Mouse (Mus musculus) erythroblast, embryonic 14.5 days (primary cell): ENCODE measurements around the gene Glud1. TPM values are rescaled to one million over a fixed set of nuclear protein-coding genes. Genes with fewer than 3 reads are reported as not detected.
A peak's percentile ranks its signal among the peaks of the same experiment; 100 is the strongest.

Experiments used
- H3K27me3 ChIP-seq: 2 replicates; pipeline ENCODE4 v1.6.1; 2012; ENCODE audit warnings: inconsistent platforms; ENCODE audit not compliant: control insufficient read depth
- H3K36me3 ChIP-seq: 2 replicates; pipeline ENCODE4 v1.6.1; 2012; ENCODE audit warnings: mild to moderate bottlenecking, inconsistent platforms; ENCODE audit not compliant: control insufficient read depth
- H3K4me1 ChIP-seq: 2 replicates; pipeline ENCODE4 v1.6.1; 2012; ENCODE audit warnings: inconsistent platforms; ENCODE audit not compliant: control insufficient read depth
- H3K4me3 ChIP-seq: replicated peaks from 2 replicates; pipeline ENCODE3; 2012; ENCODE audit warnings: moderate library complexity, mild to moderate bottlenecking, inconsistent platforms
- H3K9me3 ChIP-seq: 2 replicates; pipeline ENCODE4 v1.6.1; 2012; ENCODE audit warnings: low read length, inconsistent platforms, mixed read lengths; ENCODE audit not compliant: control insufficient read depth
- GATA1 ChIP-seq: IDR thresholded peaks from 2 replicates; pipeline ENCODE4 v1.6.1; 2012; ENCODE audit warnings: low read length, inconsistent platforms, mixed read lengths
- TAL1 ChIP-seq: IDR thresholded peaks from 3 replicates; pipeline ENCODE4 v1.6.1; 2012; ENCODE audit warnings: low read length, inconsistent platforms, mixed read lengths
- polyA plus RNA-seq: library from polyadenylated mRNA; stranded (reverse); fragments of >175 nt; gene quantifications from 2 replicates; pipeline ENCODE4 v1.2.3, GENCODE M21; 2012

The Glud1 gene
- 0.44 and 0.87 TPM in 2 replicates for polyA plus RNA-seq

GRCm38 (mm10) chr14:34310234-34310965 is at the start of gene Glud1, which contains the start of gene Shld2:
Glud1 (plus strand) TSS chr14:34310727.
Shld2 (minus strand) TSS chr14:34310493.
- H3K9me3 ChIP-seq, result no peaks in the 10 kb centered on the region
- H3K36me3 ChIP-seq, result peaks cover 2% of the 10 kb centered on the region; the same call in 1 of the 2 replicates
- H3K27me3 ChIP-seq, result peaks cover 23% of the 10 kb centered on the region
- peaks cover 23% of the 10 kb centered on the region for H3K4me1 ChIP-seq
- TF ChIP-seq TAL1 (no peak), GATA1 (no peak)
- H3K4me3 ChIP-seq, result peak within 1 kb of the TSS; percentile 81

DNA sequence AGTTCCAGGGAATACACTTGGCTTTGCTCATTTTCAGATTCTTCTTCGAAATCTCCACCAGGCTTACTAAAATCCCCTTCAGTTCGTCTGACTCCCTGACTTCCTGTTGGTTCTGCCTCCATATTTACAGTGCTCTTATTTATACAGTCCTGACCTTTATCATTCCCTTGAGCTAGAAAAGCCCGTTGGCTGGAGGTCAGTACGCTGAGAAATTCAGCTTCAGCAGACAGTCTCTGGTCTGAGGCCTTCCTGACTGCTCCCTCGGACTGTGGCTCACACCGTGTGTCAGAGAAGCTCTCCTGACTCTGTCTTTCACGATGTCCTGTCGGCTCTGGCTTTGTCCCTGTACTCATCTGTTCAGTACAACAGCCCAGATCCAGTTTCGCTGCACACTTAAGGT is 42.5 kb upstream of the Glud1 start:
- no peaks in the 10 kb centered on the region for H3K4me1 ChIP-seq
- no peaks in the 10 kb centered on the region for H3K9me3 ChIP-seq
- H3K4me3 ChIP-seq, result no peak overlapping the region
- no peaks in the 10 kb centered on the region for H3K27me3 ChIP-seq
- no peaks in the 10 kb centered on the region for H3K36me3 ChIP-seq
- TF ChIP-seq TAL1, result no peak
- no peak for TF ChIP-seq GATA1

DNA sequence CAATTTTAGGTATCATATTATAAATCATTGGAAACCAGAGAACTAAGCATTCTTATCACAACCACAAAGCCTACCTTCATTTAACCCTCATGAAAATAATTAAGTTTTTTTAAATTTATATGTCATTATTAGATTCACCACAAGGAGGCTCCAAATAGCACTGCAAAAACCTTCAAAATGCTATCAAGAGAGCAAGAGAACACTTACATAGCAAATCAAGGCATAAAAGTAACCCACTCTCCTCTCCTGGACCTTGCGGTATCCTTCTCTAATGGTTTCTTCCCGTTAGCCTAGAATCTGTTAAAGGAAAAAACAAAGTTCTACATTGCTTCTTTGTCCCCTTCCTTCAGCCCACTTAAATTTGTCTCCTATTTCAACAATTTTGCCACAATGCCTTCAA is 37.2 kb upstream of the Glud1 start:
- no peaks in the 10 kb centered on the region for H3K36me3 ChIP-seq
- TF ChIP-seq GATA1, result no peak
- TF ChIP-seq TAL1, result no peak
- no peak overlapping the region for H3K4me3 ChIP-seq
- H3K27me3 ChIP-seq, result no peaks in the 10 kb centered on the region
- no peaks in the 10 kb centered on the region for H3K9me3 ChIP-seq
- H3K4me1 ChIP-seq, result no peaks in the 10 kb centered on the region

GRCm38 (mm10) chr14:34274141-34274540 is 36.4 kb upstream of the Glud1 start:
- H3K4me3 ChIP-seq, result no peak overlapping the region
- H3K4me1 ChIP-seq, result no peaks in the 10 kb centered on the region
- H3K27me3 ChIP-seq, result no peaks in the 10 kb centered on the region
- H3K36me3 ChIP-seq, result no peaks in the 10 kb centered on the region
- TF ChIP-seq TAL1 (no peak), GATA1 (no peak)
- H3K9me3 ChIP-seq, result no peaks in the 10 kb centered on the region

- H3K9me3 ChIP-seq, result no peaks in the 10 kb centered on the region
- H3K4me3 ChIP-seq, result no peak overlapping the region
- TF ChIP-seq TAL1 (no peak), GATA1 (no peak)
- H3K4me1 ChIP-seq, result no peaks in the 10 kb centered on the region
- no peaks in the 10 kb centered on the region for H3K36me3 ChIP-seq
- no peaks in the 10 kb centered on the region for H3K27me3 ChIP-seq
Observed at GRCm38 (mm10) chr14:34275225-34275624, 35.3 kb upstream of the Glud1 start.

GRCm38 (mm10) chr14:34279726-34280125 is 30.8 kb upstream of the Glud1 start:
- Histone ChIP-seq H3K4me1 (no peaks in the 10 kb centered on the region), H3K36me3 (no peaks in the 10 kb centered on the region), H3K4me3 (no peak overlapping the region), H3K9me3 (no peaks in the 10 kb centered on the region), H3K27me3 (no peaks in the 10 kb centered on the region)
- no peak for TF ChIP-seq TAL1
- TF ChIP-seq GATA1, result no peak

DNA sequence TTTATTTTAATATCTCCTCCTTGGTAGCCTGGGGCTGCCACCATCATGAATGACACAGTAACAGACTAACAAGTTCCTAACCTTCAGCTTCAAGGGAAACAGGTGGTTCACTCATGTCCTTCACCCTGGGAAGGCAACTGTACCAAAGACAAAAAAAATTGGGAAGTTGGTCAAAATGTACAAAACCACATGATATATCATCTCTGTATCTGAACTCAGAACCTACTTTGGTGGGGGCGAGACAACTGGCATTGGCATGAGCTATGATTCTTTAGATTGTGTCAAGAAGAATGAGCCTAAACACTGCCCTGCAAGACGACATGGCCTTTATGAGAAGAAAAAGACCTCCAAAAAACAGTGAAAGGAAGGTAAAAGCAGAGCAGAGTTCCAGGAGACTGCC is 29.7 kb upstream of the Glud1 start:
- H3K4me1 ChIP-seq, result no peaks in the 10 kb centered on the region
- TF ChIP-seq TAL1 (no peak), GATA1 (no peak)
- H3K4me3 ChIP-seq, result no peak overlapping the region
- no peaks in the 10 kb centered on the region for H3K36me3 ChIP-seq
- no peaks in the 10 kb centered on the region for H3K9me3 ChIP-seq
- H3K27me3 ChIP-seq, result no peaks in the 10 kb centered on the region

- no peaks in the 10 kb centered on the region for H3K4me1 ChIP-seq
- H3K4me3 ChIP-seq, result no peak overlapping the region
- no peak for TF ChIP-seq GATA1
- no peak for TF ChIP-seq TAL1
- no peaks in the 10 kb centered on the region for H3K27me3 ChIP-seq
- no peaks in the 10 kb centered on the region for H3K9me3 ChIP-seq
- no peaks in the 10 kb centered on the region for H3K36me3 ChIP-seq
Observed at GRCm38 (mm10) chr14:34281736-34282269, 28.7 kb upstream of the Glud1 start.

DNA sequence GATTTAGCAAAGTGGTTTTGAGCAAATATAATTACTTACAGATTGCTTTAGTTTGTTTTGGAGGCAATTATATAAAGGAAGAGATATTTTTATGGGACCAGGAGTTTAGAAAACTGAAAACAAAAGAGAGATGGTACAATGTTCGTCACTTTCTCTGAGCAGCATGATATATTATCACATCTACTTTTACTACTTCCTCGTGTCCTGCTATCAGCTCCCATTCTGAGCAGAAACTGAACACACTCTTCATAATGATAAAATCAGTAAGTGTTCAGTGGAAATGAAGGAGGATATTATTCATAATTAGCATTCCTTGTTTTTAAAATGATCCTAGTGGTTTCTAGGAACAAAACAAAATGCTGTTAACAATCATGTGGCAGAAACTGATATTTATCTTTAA is 22.1 kb upstream of the Glud1 start:
- no peak for TF ChIP-seq GATA1
- no peak for TF ChIP-seq TAL1
- H3K36me3 ChIP-seq, result no peaks in the 10 kb centered on the region
- no peaks in the 10 kb centered on the region for H3K27me3 ChIP-seq
- H3K4me1 ChIP-seq, result no peaks in the 10 kb centered on the region
- no peaks in the 10 kb centered on the region for H3K9me3 ChIP-seq
- no peak overlapping the region for H3K4me3 ChIP-seq
